Mouse (Mus musculus) cortical plate, adult 2 months (tissue): ENCODE measurements around the gene Celf1.

Experiments used
- CTCF ChIP-seq: fragments of 200-500 bp; IDR thresholded peaks from 2 replicates; pipeline ENCODE4 v1.5.1; 2011; ENCODE audit warnings: mild to moderate bottlenecking, control low read depth, low read length; ENCODE audit not compliant: insufficient read depth; ENCODE audit errors: extremely low read depth
- POLR2A ChIP-seq: fragments of 200-500 bp; IDR thresholded peaks from 2 replicates; pipeline ENCODE4 v1.6.1; 2011; ENCODE audit warnings: mild to moderate bottlenecking, low read length, control low read depth; ENCODE audit not compliant: insufficient read depth; ENCODE audit errors: extremely low read depth

GRCm38 (mm10) chr2:90941744-90942143, 1.6 kb downstream of the Celf1 start:
- TF ChIP-seq CTCF (no peak), POLR2A (no peak)
